Mouse (Mus musculus): ENCODE measurements at regions not wholly inside any gene's neighbourhood (a gene's known extent, or its start where the extent isn't known, plus 50 kb on each side); places are given as distances from the start of the nearest gene placed in this dataset.

GRCm38 (mm10) chr2:133362693-133363443 is 189.1 kb upstream of the Bmp2 start:
- DNase-seq: no peak

- no peak for DNase-seq
Observed at GRCm38 (mm10) chr2:133371490-133372215, 180.3 kb upstream of the Bmp2 start.

- DNase-seq: no peak
Observed at GRCm38 (mm10) chr2:133373543-133373942, 178.4 kb upstream of the Bmp2 start.

- peak; percentile 75 for DNase-seq
Observed at GRCm38 (mm10) chr2:133381054-133381453, 170.9 kb upstream of the Bmp2 start.

GRCm38 (mm10) chr2:133383135-133383920 is 168.6 kb upstream of the Bmp2 start:
- no peak for DNase-seq

- no peak for DNase-seq
Observed at GRCm38 (mm10) chr2:133385297-133385696, 166.7 kb upstream of the Bmp2 start.

- no peak for DNase-seq
Observed at GRCm38 (mm10) chr2:133387349-133387748, 164.6 kb upstream of the Bmp2 start.

GRCm38 (mm10) chr2:133392298-133392697 is 159.7 kb upstream of the Bmp2 start:
- no peak for DNase-seq

- DNase-seq: peak; percentile 5
Observed at GRCm38 (mm10) chr2:133397566-133397965, 154.4 kb upstream of the Bmp2 start.

- DNase-seq: no peak
Observed at GRCm38 (mm10) chr2:133399059-133399690, 152.8 kb upstream of the Bmp2 start.

GRCm38 (mm10) chr2:133400963-133401362 is 151.0 kb upstream of the Bmp2 start:
- DNase-seq: no peak

GRCm38 (mm10) chr2:133416990-133417581 is 134.9 kb upstream of the Bmp2 start:
- DNase-seq: no peak

GRCm38 (mm10) chr2:133419686-133420303 is 132.2 kb upstream of the Bmp2 start:
- DNase-seq: no peak

- no peak for DNase-seq
Observed at GRCm38 (mm10) chr2:133425538-133425937, 126.4 kb upstream of the Bmp2 start.

GRCm38 (mm10) chr2:133427039-133427438 is 124.9 kb upstream of the Bmp2 start:
- DNase-seq: peak; percentile 27

GRCm38 (mm10) chr2:133429369-133430062 is 122.4 kb upstream of the Bmp2 start:
- no peak for DNase-seq

- DNase-seq: peak; percentile 45
Observed at GRCm38 (mm10) chr2:133430741-133431438, 121.1 kb upstream of the Bmp2 start.

- DNase-seq: no peak
Observed at GRCm38 (mm10) chr2:133432141-133432813, 119.7 kb upstream of the Bmp2 start.

GRCm38 (mm10) chr2:133436913-133437843 is 114.8 kb upstream of the Bmp2 start:
- no peak for DNase-seq

All from kidney, postnatal 10 days (tissue).